29 mouse cellular contexts compared by ENCODE assay signal in genomic region chr16:54902911-54903310, GRCm38 (mm10).
"Had no signal": no experiment of that assay in that cellular context is flagged by ENCODE, and none has a peak within 500 bp of the region (broad histone marks: within the 10 kb centered on the region; RNA-seq: fewer than 3 reads in every experiment).

No protein-coding gene starts in this region.

- H3K9ac ChIP-seq: embryonic facial prominence, embryonic 12.5 days; embryonic facial prominence, embryonic 13.5 days; embryonic facial prominence, embryonic 15.5 days; forebrain, embryonic 12.5 days; forebrain, embryonic 13.5 days; forebrain, embryonic 15.5 days; forebrain, postnatal 0 days had no signal

- H3K27ac ChIP-seq: embryonic facial prominence, embryonic 10.5 days; embryonic facial prominence, embryonic 12.5 days; embryonic facial prominence, embryonic 13.5 days; embryonic facial prominence, embryonic 15.5 days; forebrain, embryonic 10.5 days; forebrain, embryonic 12.5 days; forebrain, embryonic 13.5 days; forebrain, embryonic 15.5 days; gastrocnemius, adult 2 months; heart, adult 2 months had no signal

- H3K27me3 ChIP-seq: embryonic facial prominence, embryonic 12.5 days; embryonic facial prominence, embryonic 13.5 days; embryonic facial prominence, embryonic 15.5 days; forebrain, embryonic 12.5 days; forebrain, embryonic 13.5 days; forebrain, embryonic 15.5 days had no signal

- H3K4me3 ChIP-seq: embryonic facial prominence, embryonic 10.5 days; embryonic facial prominence, embryonic 12.5 days; embryonic facial prominence, embryonic 13.5 days; embryonic facial prominence, embryonic 15.5 days; erythroblast, embryonic 14.5 days; forebrain, embryonic 10.5 days; forebrain, embryonic 12.5 days; forebrain, embryonic 13.5 days; forebrain, embryonic 15.5 days; gastrocnemius, adult 2 months; heart, adult 2 months had no signal

- ATAC-seq: forebrain, embryonic 13.5 days; forebrain, embryonic 14.5 days; forebrain, embryonic 15.5 days; forebrain, embryonic 16.5 days; forebrain, postnatal 0 days had no signal

- H3K36me3 ChIP-seq: embryonic facial prominence, embryonic 10.5 days; embryonic facial prominence, embryonic 12.5 days; embryonic facial prominence, embryonic 13.5 days; embryonic facial prominence, embryonic 15.5 days; forebrain, embryonic 10.5 days; forebrain, embryonic 12.5 days; forebrain, embryonic 15.5 days had no signal

- H3K4me2 ChIP-seq: embryonic facial prominence, embryonic 12.5 days; embryonic facial prominence, embryonic 13.5 days; embryonic facial prominence, embryonic 15.5 days; forebrain, embryonic 12.5 days; forebrain, embryonic 13.5 days; forebrain, embryonic 15.5 days had no signal

- H3K9me3 ChIP-seq: embryonic facial prominence, embryonic 10.5 days; embryonic facial prominence, embryonic 12.5 days; embryonic facial prominence, embryonic 13.5 days; embryonic facial prominence, embryonic 15.5 days; forebrain, embryonic 10.5 days; forebrain, embryonic 12.5 days; forebrain, embryonic 13.5 days; forebrain, embryonic 15.5 days had no signal

- DNase-seq: cerebellum, adult 2 months; cerebellum, adult 8-10 months; cerebellum, adult 9-10 months; cerebellum, adult 9-11 months; cerebellum, postnatal 10 days; cerebellum, postnatal 14 days; cerebellum, postnatal 25 days; cerebellum, postnatal 36 days; embryo, embryonic 11 days; forebrain, postnatal 0 days; gastrocnemius, adult 2 months; gastrocnemius, postnatal 10 days; gastrocnemius, postnatal 14 days; gastrocnemius, postnatal 25 days; gastrocnemius, postnatal 36 days; heart, adult 11 months; heart, adult 18-20 months; heart, adult 2 months had no signal

- H3K4me1 ChIP-seq: embryonic facial prominence, embryonic 10.5 days; embryonic facial prominence, embryonic 12.5 days; embryonic facial prominence, embryonic 13.5 days; embryonic facial prominence, embryonic 15.5 days; forebrain, embryonic 10.5 days; forebrain, embryonic 12.5 days; forebrain, embryonic 13.5 days; forebrain, embryonic 15.5 days had no signal
